Mouse (Mus musculus) kidney, embryonic 16.5 days (tissue): ENCODE results near the gene Ccdc63. TPM values are rescaled to one million over a fixed set of nuclear protein-coding genes. Genes with fewer than 3 reads are reported as not detected.

ENCODE experiments used
- ATAC-seq: fragments of 200-750 bp; cut with Nextera tagmentation; 2 replicates; pipeline ENCODE4 v1.8.0; 2017; ENCODE audit warnings: moderate TSS enrichment; ENCODE audit not compliant: low FRiP score, low TSS enrichment
- H3K27ac ChIP-seq: fragments of 300-500 bp; sonication (generic); 2 replicates; pipeline ENCODE4 v1.5.1; 2014; ENCODE audit warnings: low read length
- H3K27me3 ChIP-seq: fragments of 300-500 bp; sonication (generic); 2 replicates; pipeline ENCODE4 v1.6.1; 2014; ENCODE audit warnings: low read length, control low read depth, mixed read lengths; ENCODE audit not compliant: insufficient read depth
- H3K36me3 ChIP-seq: fragments of 300-500 bp; sonication (generic); 2 replicates; pipeline ENCODE4 v1.6.1; 2014; ENCODE audit warnings: low read length, control low read depth, mixed read lengths; ENCODE audit not compliant: insufficient read depth
- H3K4me1 ChIP-seq: fragments of 300-500 bp; sonication (generic); 2 replicates; pipeline ENCODE4 v1.6.1; 2014; ENCODE audit warnings: low read length, control low read depth, mixed read lengths; ENCODE audit not compliant: insufficient read depth
- H3K4me2 ChIP-seq: fragments of 300-500 bp; sonication (generic); replicated peaks from 2 replicates; pipeline ENCODE4 v1.6.1; 2014; ENCODE audit warnings: low read depth, low read length
- H3K4me3 ChIP-seq: fragments of 300-500 bp; sonication (generic); 2 replicates; pipeline ENCODE4 v1.5.1; 2014; ENCODE audit warnings: mild to moderate bottlenecking, low read length
- H3K9ac ChIP-seq: fragments of 300-500 bp; sonication (generic); replicated peaks from 2 replicates; pipeline ENCODE4 v1.6.1; 2014; ENCODE audit warnings: low read length
- H3K9me3 ChIP-seq: fragments of 300-500 bp; sonication (generic); 2 replicates; pipeline ENCODE4 v1.6.1; 2016; ENCODE audit warnings: low read length, control low read depth
- WGBS: fragments of 180-500 bp; shearing (Covaris S2); extraction: QIAGEN DNeasy Blood & Tissue Kit; methylation state at CpG from one replicate; pipeline ENCODE4 v1.1.7; 2014; 5-methylcytosine and 5-hydroxymethylcytosine counted together
- polyA plus RNA-seq: library from polyadenylated mRNA; unstranded; fragments of >200 nt; fragmentation: Nextera tagmentation; extraction: Ambion mirVana; gene quantifications from 2 replicates; pipeline ENCODE4 v1.2.1, GENCODE M21; 2015

Gene Ccdc63
- polyA plus RNA-seq, 1 experiment from 2014 or later, result not detected

- ATAC-seq, result no peak
- Histone ChIP-seq H3K4me2 (no peak overlapping the region), H3K27ac (no peak overlapping the region), H3K9me3 (0 out of 2 replicates have a peak, but pooled peaks cover 4% of the 10 kb centered on the region), H3K27me3 (no peaks in the 10 kb centered on the region), H3K36me3 (no peaks in the 10 kb centered on the region), H3K9ac (no peak overlapping the region), H3K4me1 (peaks cover 2% of the 10 kb centered on the region; the same call in 1 of the 2 replicates), H3K4me3 (no peak overlapping the region)
- 48% methylated on average over 11 of the region's 11 CpGs for WGBS
Observed at GRCm38 (mm10) chr5:122092794-122093193, 47.8 kb downstream of the Ccdc63 start.

GRCm38 (mm10) chr5:122091070-122091469, 49.6 kb downstream of the Ccdc63 start:
- Histone ChIP-seq H3K9me3 (0 out of 2 replicates have a peak, but pooled peaks cover 4% of the 10 kb centered on the region), H3K27me3 (no peaks in the 10 kb centered on the region), H3K4me3 (no peak overlapping the region), H3K27ac (no peak overlapping the region), H3K36me3 (no peaks in the 10 kb centered on the region), H3K9ac (no peak overlapping the region), H3K4me2 (no peak overlapping the region), H3K4me1 (peaks cover 2% of the 10 kb centered on the region; the same call in 1 of the 2 replicates)
- WGBS, result 14% methylated on average over 15 of the region's 15 CpGs
- peak; percentile 49; the same call in 1 of the 2 replicates for ATAC-seq

GRCm38 (mm10) chr5:122089664-122090063, 51.0 kb downstream of the Ccdc63 start:
- H3K27ac ChIP-seq, result no peak overlapping the region
- ATAC-seq, result no peak
- no peaks in the 10 kb centered on the region for H3K36me3 ChIP-seq
- H3K4me1 ChIP-seq, result peaks cover 2% of the 10 kb centered on the region; the same call in 1 of the 2 replicates
- no peaks in the 10 kb centered on the region for H3K27me3 ChIP-seq
- WGBS, result 80% methylated on average over 8 of the region's 8 CpGs
- H3K4me2 ChIP-seq, result no peak overlapping the region
- no peak overlapping the region for H3K9ac ChIP-seq
- 0 out of 2 replicates have a peak, but pooled peaks cover 4% of the 10 kb centered on the region for H3K9me3 ChIP-seq
- H3K4me3 ChIP-seq, result no peak overlapping the region

- Histone ChIP-seq H3K36me3 (no peaks in the 10 kb centered on the region), H3K4me1 (peaks cover 2% of the 10 kb centered on the region; the same call in 1 of the 2 replicates), H3K4me3 (no peak overlapping the region), H3K9me3 (0 out of 2 replicates have a peak, but pooled peaks cover 4% of the 10 kb centered on the region), H3K4me2 (no peak overlapping the region), H3K27ac (no peak overlapping the region), H3K27me3 (no peaks in the 10 kb centered on the region), H3K9ac (no peak overlapping the region)
- 2% methylated on average over 5 of the region's 5 CpGs for WGBS
- ATAC-seq, result peak; percentile 82
Observed at GRCm38 (mm10) chr5:122088917-122089316, 51.7 kb downstream of the Ccdc63 start.

- no peaks in the 10 kb centered on the region for H3K4me1 ChIP-seq
- H3K27me3 ChIP-seq, result no peaks in the 10 kb centered on the region
- H3K27ac ChIP-seq, result no peak overlapping the region
- H3K4me2 ChIP-seq, result no peak overlapping the region
- no peaks in the 10 kb centered on the region for H3K9me3 ChIP-seq
- no peaks in the 10 kb centered on the region for H3K36me3 ChIP-seq
- ATAC-seq, result no peak
- H3K4me3 ChIP-seq, result no peak overlapping the region
- WGBS, result 87% methylated on average over 3 of the region's 3 CpGs
- no peak overlapping the region for H3K9ac ChIP-seq
Observed at GRCm38 (mm10) chr5:122086121-122086520, 54.5 kb downstream of the Ccdc63 start.

GRCm38 (mm10) chr5:122085291-122085690, 55.3 kb downstream of the Ccdc63 start:
- 77% methylated on average over 7 of the region's 7 CpGs for WGBS
- H3K4me1 ChIP-seq, result no peaks in the 10 kb centered on the region

GRCm38 (mm10) chr5:122084470-122084869, 56.2 kb downstream of the Ccdc63 start:
- 64% methylated on average over 3 of the region's 3 CpGs for WGBS

More at GRCm38 (mm10) chr5:122085291-122085690, 55.3 kb downstream of the Ccdc63 start:
- Histone ChIP-seq H3K36me3 (no peaks in the 10 kb centered on the region), H3K9me3 (no peaks in the 10 kb centered on the region), H3K27me3 (no peaks in the 10 kb centered on the region), H3K4me3 (no peak overlapping the region), H3K27ac (no peak overlapping the region), H3K9ac (no peak overlapping the region), H3K4me2 (no peak overlapping the region)
- no peak for ATAC-seq

GRCm38 (mm10) chr5:122083282-122083681, 57.3 kb downstream of the Ccdc63 start:
- H3K27me3 ChIP-seq, result no peaks in the 10 kb centered on the region
- no peak overlapping the region for H3K9ac ChIP-seq
- no peaks in the 10 kb centered on the region for H3K9me3 ChIP-seq
- no peaks in the 10 kb centered on the region for H3K36me3 ChIP-seq
- ATAC-seq, result no peak
- no peak overlapping the region for H3K4me2 ChIP-seq
- no peak overlapping the region for H3K27ac ChIP-seq
- WGBS, result 86% methylated on average over 2 of the region's 2 CpGs
- no peaks in the 10 kb centered on the region for H3K4me1 ChIP-seq
- H3K4me3 ChIP-seq, result no peak overlapping the region

More at GRCm38 (mm10) chr5:122084470-122084869, 56.2 kb downstream of the Ccdc63 start:
- H3K27me3 ChIP-seq, result no peaks in the 10 kb centered on the region
- H3K4me1 ChIP-seq, result no peaks in the 10 kb centered on the region
- no peak overlapping the region for H3K4me2 ChIP-seq
- H3K9ac ChIP-seq, result no peak overlapping the region
- H3K4me3 ChIP-seq, result no peak overlapping the region
- no peak for ATAC-seq
- no peaks in the 10 kb centered on the region for H3K9me3 ChIP-seq
- H3K27ac ChIP-seq, result no peak overlapping the region
- H3K36me3 ChIP-seq, result no peaks in the 10 kb centered on the region

- no peak overlapping the region for H3K4me2 ChIP-seq
- no peak overlapping the region for H3K4me3 ChIP-seq
- H3K27me3 ChIP-seq, result no peaks in the 10 kb centered on the region
- no peak for ATAC-seq
- WGBS, result 79% methylated on average over 13 of the region's 13 CpGs
- no peaks in the 10 kb centered on the region for H3K9me3 ChIP-seq
- H3K9ac ChIP-seq, result no peak overlapping the region
- no peak overlapping the region for H3K27ac ChIP-seq
- H3K4me1 ChIP-seq, result peaks cover 12% of the 10 kb centered on the region
- no peaks in the 10 kb centered on the region for H3K36me3 ChIP-seq
Observed at GRCm38 (mm10) chr5:122081471-122081870, 59.2 kb downstream of the Ccdc63 start.

- H3K9me3 ChIP-seq, result no peaks in the 10 kb centered on the region
- 50% methylated on average over 11 of the region's 11 CpGs for WGBS
- no peak for ATAC-seq
Observed at GRCm38 (mm10) chr5:122080930-122081329, 59.7 kb downstream of the Ccdc63 start.

More at GRCm38 (mm10) chr5:122080930-122081329, 59.7 kb downstream of the Ccdc63 start:
- no peak overlapping the region for H3K9ac ChIP-seq
- no peak overlapping the region for H3K4me3 ChIP-seq
- no peak overlapping the region for H3K4me2 ChIP-seq
- H3K36me3 ChIP-seq, result no peaks in the 10 kb centered on the region
- H3K27me3 ChIP-seq, result no peaks in the 10 kb centered on the region
- H3K27ac ChIP-seq, result no peak overlapping the region
- peaks cover 16% of the 10 kb centered on the region for H3K4me1 ChIP-seq
